Mouse (Mus musculus): ENCODE data around the gene Gm48551. TPM values are rescaled to one million over a fixed set of nuclear protein-coding genes. Genes with fewer than 3 reads are reported as not detected.

Gene Gm48551
- total RNA-seq, 1 experiment from 2014 or later: 6.9 TPM

GRCm38 (mm10) chr10:81409330-81409729 is 25.1 kb downstream of the Gm48551 start:
- ATAC-seq (replicated peaks in 1 of 2; ENCODE audit: insufficient read depth in 1 of 2, low FRiP score in 2 of 2, low TSS enrichment in 1 of 2, low read depth in 1 of 2, poor library complexity in 2 of 2, severe bottlenecking in 2 of 2): no peak

GRCm38 (mm10) chr10:81410350-81410749 is 26.1 kb downstream of the Gm48551 start:
- no peak for ATAC-seq (replicated peaks in 1 of 2; ENCODE audit: insufficient read depth in 1 of 2, low FRiP score in 2 of 2, low TSS enrichment in 1 of 2, low read depth in 1 of 2, poor library complexity in 2 of 2, severe bottlenecking in 2 of 2)

GRCm38 (mm10) chr10:81410981-81411380 is 26.7 kb downstream of the Gm48551 start:
- ATAC-seq (replicated peaks in 1 of 2; ENCODE audit: insufficient read depth in 1 of 2, low FRiP score in 2 of 2, low TSS enrichment in 1 of 2, low read depth in 1 of 2, poor library complexity in 2 of 2, severe bottlenecking in 2 of 2): no peak

DNA sequence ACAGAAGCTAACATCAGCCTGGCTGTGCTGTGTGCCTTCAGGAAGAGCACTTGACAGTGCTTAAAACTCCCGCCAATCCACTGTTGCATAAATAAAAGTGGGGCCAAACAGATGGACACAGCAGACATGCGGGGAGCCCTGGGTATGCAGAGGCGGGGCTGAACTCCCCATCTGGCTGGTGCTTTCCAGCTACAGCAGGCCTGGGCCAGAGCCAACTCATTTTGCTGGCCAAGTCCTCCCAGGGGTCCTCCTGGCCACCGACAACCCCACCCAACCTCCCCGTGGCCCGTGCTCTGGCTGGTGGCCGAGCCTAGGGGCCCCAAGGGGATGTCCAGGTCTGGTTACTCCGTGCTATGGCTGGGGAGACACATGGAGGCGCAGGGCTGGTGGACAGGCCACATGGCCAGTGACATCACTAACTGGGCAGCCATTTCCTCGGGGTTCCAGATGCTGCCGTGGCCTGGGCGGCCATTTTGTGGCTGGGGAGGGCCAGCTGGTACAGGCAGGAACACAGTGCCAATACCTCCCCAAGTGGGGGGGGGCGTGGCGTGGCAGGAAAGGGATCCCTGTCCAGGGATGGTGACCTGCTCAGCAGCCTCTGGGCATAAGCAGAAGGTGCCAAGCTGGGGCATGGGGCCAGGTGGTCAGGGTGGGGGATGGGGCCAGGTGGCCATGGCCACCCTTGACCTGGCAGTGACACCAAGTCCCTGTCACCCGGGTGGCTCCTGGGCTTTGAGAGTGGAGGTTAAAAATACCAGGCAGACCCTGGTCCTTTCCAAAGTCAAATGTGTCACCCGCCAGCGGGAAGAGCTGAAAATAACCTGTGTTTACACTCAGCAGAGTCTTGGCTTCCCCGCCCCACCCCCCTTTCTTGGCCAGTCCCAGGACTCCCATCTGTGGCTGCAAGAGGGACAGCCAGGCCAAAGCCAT is 27.5 kb downstream of the Gm48551 start:
- no peak for ATAC-seq (replicated peaks in 1 of 2; ENCODE audit: insufficient read depth in 1 of 2, low FRiP score in 2 of 2, low TSS enrichment in 1 of 2, low read depth in 1 of 2, poor library complexity in 2 of 2, severe bottlenecking in 2 of 2)

DNA sequence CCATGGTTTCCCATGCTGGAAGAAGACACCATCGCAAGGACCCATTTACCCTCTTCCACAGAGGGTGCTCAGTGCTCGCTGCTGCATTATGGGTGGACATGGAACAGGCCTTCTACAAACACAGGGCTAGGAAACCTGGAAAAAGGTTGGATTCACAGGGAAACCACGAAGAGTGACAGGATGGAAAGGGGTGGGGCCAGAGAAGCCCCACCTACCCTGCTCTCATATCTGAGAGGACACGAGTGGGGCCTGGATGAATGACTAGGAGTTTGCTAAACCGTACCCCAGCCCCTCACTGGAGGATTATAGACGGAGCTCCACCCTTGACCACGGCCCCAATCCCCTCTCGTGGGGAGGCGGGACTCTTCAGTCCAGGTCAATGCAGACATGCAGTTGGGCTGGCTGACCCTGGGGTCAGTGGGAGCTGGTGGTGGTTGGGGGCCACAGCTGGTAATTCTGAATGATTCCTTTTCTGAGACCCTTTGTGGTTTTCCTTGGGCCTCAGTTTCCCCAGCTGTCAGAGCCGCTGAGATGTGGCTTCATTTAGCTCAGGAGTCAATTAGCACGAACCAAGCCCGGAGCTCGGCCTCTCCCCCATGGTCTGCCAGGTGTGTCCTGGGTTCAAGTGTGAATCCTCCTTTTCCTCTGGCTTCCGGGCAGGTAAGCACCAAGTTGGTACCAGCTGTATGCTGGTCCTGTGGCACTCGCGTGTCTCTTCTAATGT is 28.5 kb downstream of the Gm48551 start:
- no peak for ATAC-seq (replicated peaks in 1 of 2; ENCODE audit: insufficient read depth in 1 of 2, low FRiP score in 2 of 2, low TSS enrichment in 1 of 2, low read depth in 1 of 2, poor library complexity in 2 of 2, severe bottlenecking in 2 of 2)

DNA sequence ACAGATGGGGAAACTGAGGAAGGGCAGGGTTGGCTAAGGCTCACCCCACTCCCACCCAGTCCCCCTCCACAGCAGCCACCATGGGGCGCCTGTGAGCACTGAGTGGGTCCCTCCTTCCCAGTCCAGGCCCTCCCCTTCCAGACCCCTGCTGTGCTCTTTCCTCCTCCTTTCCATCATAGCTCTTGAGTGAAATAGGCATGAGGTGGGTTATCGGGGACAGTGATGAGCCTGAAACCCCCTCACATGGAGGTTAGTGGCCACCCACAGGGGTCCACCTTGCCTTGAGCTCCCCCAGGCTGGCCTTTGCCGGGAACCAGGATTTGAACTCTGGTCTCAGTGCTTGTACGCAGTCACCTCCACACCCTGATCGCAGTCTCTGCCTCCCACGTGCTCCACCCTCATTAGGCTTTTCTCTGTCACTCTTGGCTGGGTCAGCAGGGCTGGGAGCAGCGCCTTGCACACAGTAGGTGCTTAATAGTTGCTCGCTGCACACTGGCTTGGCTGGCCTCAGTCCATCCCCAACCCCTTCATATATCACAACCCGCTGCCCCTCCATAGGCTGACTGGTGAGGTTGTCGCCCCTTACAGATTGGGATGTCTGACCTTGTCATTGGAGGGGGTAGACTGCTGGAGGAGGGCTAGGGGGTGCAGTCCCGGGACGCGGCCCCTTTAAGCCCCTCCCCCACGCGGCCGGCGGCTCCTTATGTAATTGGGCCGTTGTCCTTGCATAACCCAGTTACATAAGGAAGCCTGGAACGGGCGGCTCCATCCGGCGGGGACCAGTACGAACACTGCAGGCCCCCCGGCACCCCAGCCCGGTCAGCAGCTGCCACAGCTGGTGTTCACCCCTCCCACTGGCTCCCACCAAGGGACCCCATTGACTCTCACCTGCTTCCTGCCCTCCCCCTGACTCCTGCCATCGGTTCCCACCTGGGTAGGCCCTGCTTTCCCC is 29.3 kb downstream of the Gm48551 start:
- ATAC-seq (replicated peaks in 1 of 2; ENCODE audit: insufficient read depth in 1 of 2, low FRiP score in 2 of 2, low TSS enrichment in 1 of 2, low read depth in 1 of 2, poor library complexity in 2 of 2, severe bottlenecking in 2 of 2): peak; percentile 63 to 73

- ATAC-seq (replicated peaks in 1 of 2; ENCODE audit: insufficient read depth in 1 of 2, low FRiP score in 2 of 2, low TSS enrichment in 1 of 2, low read depth in 1 of 2, poor library complexity in 2 of 2, severe bottlenecking in 2 of 2): no peak
These were observed 30.4 kb downstream of the Gm48551 start for GRCm38 (mm10) chr10:81414682-81415081.

DNA sequence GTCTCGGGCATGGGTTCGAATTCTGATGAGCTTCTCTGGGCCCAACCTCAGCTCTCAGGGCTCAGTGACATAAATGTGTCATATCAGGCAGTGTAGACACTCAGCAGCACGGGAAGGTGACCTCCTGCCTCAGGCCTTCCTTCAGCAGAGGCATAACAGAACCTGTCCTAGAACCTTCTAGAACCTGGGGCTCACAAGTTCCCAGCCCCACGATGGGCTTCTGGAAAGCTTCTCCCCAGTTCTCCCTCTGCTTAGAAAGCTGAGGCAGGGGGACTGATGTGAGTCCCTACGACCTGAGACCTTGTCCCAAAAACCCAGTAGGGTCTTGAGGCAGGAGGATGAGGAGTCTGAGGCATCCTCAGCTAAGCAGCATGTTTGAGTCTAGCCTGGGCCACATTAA is 30.9 kb downstream of the Gm48551 start:
- ATAC-seq (replicated peaks in 1 of 2; ENCODE audit: insufficient read depth in 1 of 2, low FRiP score in 2 of 2, low TSS enrichment in 1 of 2, low read depth in 1 of 2, poor library complexity in 2 of 2, severe bottlenecking in 2 of 2): no peak

GRCm38 (mm10) chr10:81415549-81416310 is 31.5 kb downstream of the Gm48551 start:
- ATAC-seq (replicated peaks in 1 of 2; ENCODE audit: insufficient read depth in 1 of 2, low FRiP score in 2 of 2, low TSS enrichment in 1 of 2, low read depth in 1 of 2, poor library complexity in 2 of 2, severe bottlenecking in 2 of 2): no peak

- ATAC-seq (replicated peaks in 1 of 2; ENCODE audit: insufficient read depth in 1 of 2, low FRiP score in 2 of 2, low TSS enrichment in 1 of 2, low read depth in 1 of 2, poor library complexity in 2 of 2, severe bottlenecking in 2 of 2): peak; percentile 28 to 47
These were observed 32.4 kb downstream of the Gm48551 start for GRCm38 (mm10) chr10:81416581-81417226.

- no peak for ATAC-seq (replicated peaks in 1 of 2; ENCODE audit: insufficient read depth in 1 of 2, low FRiP score in 2 of 2, low TSS enrichment in 1 of 2, low read depth in 1 of 2, poor library complexity in 2 of 2, severe bottlenecking in 2 of 2)
These were observed 33.3 kb downstream of the Gm48551 start for GRCm38 (mm10) chr10:81417227-81418215.

DNA sequence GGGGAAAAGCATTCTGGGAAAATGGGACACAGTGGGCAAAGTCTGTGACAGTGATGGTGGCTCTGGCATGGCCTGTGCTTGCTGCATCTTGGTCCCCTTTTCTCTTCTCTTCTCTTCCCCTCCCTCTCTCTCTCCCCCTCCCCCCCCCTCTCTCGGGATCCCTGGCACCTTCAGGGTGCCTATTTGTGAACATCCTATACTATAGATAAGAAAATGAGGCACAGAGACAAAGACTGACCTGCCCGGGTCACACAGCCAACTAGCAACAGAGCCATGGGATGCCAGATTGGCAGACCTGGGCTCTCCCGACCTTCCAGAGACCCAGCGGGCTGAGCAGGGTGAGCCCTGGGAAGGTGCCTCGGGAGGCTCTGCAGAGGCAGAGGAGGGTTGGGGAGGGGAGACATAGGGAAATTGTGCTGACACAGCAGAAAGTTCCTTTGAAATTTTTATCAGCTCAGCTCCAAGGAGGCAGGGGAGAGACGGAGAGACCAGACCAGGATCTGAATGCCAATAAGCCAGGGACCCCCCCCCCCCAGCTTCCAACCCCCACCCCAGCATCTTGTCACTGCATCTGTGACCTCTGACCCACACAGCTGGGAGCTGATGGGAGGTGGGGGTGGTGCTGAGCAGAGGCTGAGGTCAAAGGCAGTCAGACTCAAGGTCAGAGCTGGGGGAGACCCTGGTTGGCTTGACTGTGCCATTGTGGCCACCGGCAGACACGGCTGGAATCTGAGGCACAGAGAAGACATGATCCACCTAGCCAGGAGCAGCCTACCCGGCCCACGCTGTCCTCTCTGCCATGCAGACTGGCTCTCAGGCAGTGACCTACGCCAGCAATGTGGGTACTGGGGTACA is 34.2 kb downstream of the Gm48551 start:
- ATAC-seq (replicated peaks in 1 of 2; ENCODE audit: insufficient read depth in 1 of 2, low FRiP score in 2 of 2, low TSS enrichment in 1 of 2, low read depth in 1 of 2, poor library complexity in 2 of 2, severe bottlenecking in 2 of 2): no peak

GRCm38 (mm10) chr10:81419111-81419928 is 35.1 kb downstream of the Gm48551 start:
- no peak for ATAC-seq (replicated peaks in 1 of 2; ENCODE audit: insufficient read depth in 1 of 2, low FRiP score in 2 of 2, low TSS enrichment in 1 of 2, low read depth in 1 of 2, poor library complexity in 2 of 2, severe bottlenecking in 2 of 2)

All from hematopoietic stem cell, adult 5-6 weeks (primary cell).